Mouse (Mus musculus) right cerebral cortex, postnatal 10 days (tissue): ENCODE measurements around the gene Ccdc152.
A peak's percentile ranks its signal among the peaks of the same experiment; 100 is the strongest.

ENCODE experiments used
- DNase-seq, 2 experiments: peaks; one replicate each; pipeline ENCODE4 v3.0.0; 2021; ENCODE audit warnings: low spot score in 2 of 2

Ccdc152 gene

GRCm38 (mm10) chr15:3303426-3303825 lies at the start of gene Ccdc152:
Ccdc152 (minus strand) TSS chr15:3303526.
- DNase-seq: no peak

GRCm38 (mm10) chr15:3349306-3350064 lies 46.2 kb upstream of the Ccdc152 start:
- no peak for DNase-seq

GRCm38 (mm10) chr15:3346682-3347081 lies 43.4 kb upstream of the Ccdc152 start:
- no peak for DNase-seq

GRCm38 (mm10) chr15:3344555-3344954 lies 41.2 kb upstream of the Ccdc152 start:
- DNase-seq: peak; percentile 74 to 78

- peak; percentile 26 to 31 for DNase-seq
Observed at GRCm38 (mm10) chr15:3341806-3342582, 38.7 kb upstream of the Ccdc152 start.

GRCm38 (mm10) chr15:3339847-3340246 lies 36.5 kb upstream of the Ccdc152 start:
- no peak for DNase-seq

GRCm38 (mm10) chr15:3332517-3332916 lies 29.2 kb upstream of the Ccdc152 start:
- no peak for DNase-seq

GRCm38 (mm10) chr15:3331813-3332212 lies 28.5 kb upstream of the Ccdc152 start:
- DNase-seq: no peak

GRCm38 (mm10) chr15:3330291-3330690 lies 27.0 kb upstream of the Ccdc152 start:
- DNase-seq: no peak

GRCm38 (mm10) chr15:3323041-3323440 lies 19.7 kb upstream of the Ccdc152 start:
- no peak for DNase-seq

GRCm38 (mm10) chr15:3319929-3320328 lies 16.6 kb upstream of the Ccdc152 start:
- no peak for DNase-seq

- DNase-seq: no peak
Observed at GRCm38 (mm10) chr15:3316617-3317016, 13.3 kb upstream of the Ccdc152 start.

GRCm38 (mm10) chr15:3312937-3313336 lies 9.6 kb upstream of the Ccdc152 start:
- peak in 1 of 2 experiments; percentile 43 for DNase-seq

- no peak for DNase-seq
Observed at GRCm38 (mm10) chr15:3309856-3310255, 6.5 kb upstream of the Ccdc152 start.

- no peak for DNase-seq
Observed at GRCm38 (mm10) chr15:3300361-3301100, 2.8 kb downstream of the Ccdc152 start.

- DNase-seq: no peak
Observed at GRCm38 (mm10) chr15:3297615-3298014, 5.7 kb downstream of the Ccdc152 start.

GRCm38 (mm10) chr15:3295986-3296385 lies 7.3 kb downstream of the Ccdc152 start:
- DNase-seq: no peak

- DNase-seq: no peak
Observed at GRCm38 (mm10) chr15:3293477-3293876, 9.8 kb downstream of the Ccdc152 start.

GRCm38 (mm10) chr15:3290435-3290834 lies 12.9 kb downstream of the Ccdc152 start:
- no peak for DNase-seq

GRCm38 (mm10) chr15:3286032-3286431 lies 17.3 kb downstream of the Ccdc152 start:
- DNase-seq: no peak

GRCm38 (mm10) chr15:3281737-3282136 lies 21.6 kb downstream of the Ccdc152 start:
- no peak for DNase-seq

GRCm38 (mm10) chr15:3281216-3281615 lies 22.1 kb downstream of the Ccdc152 start:
- no peak for DNase-seq
